Mouse (Mus musculus): Measurements from ENCODE around the gene Rnf141.

The Rnf141 gene

GRCm38 (mm10) chr7:110797722-110798409, 46.4 kb downstream of the Rnf141 start:
- in situ Hi-C loops (cut with MboI, MseI), result no loop called here

GRCm38 (mm10) chr7:110796367-110797051, 47.7 kb downstream of the Rnf141 start:
- in situ Hi-C loops (cut with MboI, MseI), result no loop called here

GRCm38 (mm10) chr7:110794722-110795121, 49.5 kb downstream of the Rnf141 start:
- in situ Hi-C loops (cut with MboI, MseI), result no loop called here

- in situ Hi-C loops (cut with MboI, MseI), result no loop called here
These were observed 51.4 kb downstream of the Rnf141 start for GRCm38 (mm10) chr7:110792834-110793233.

GRCm38 (mm10) chr7:110792201-110792600, 52.1 kb downstream of the Rnf141 start:
- in situ Hi-C loops (cut with MboI, MseI), result no loop called here

- in situ Hi-C loops (cut with MboI, MseI), result no loop called here
These were observed 53.4 kb downstream of the Rnf141 start for GRCm38 (mm10) chr7:110790878-110791277.

GRCm38 (mm10) chr7:110787310-110787709, 56.9 kb downstream of the Rnf141 start:
- in situ Hi-C loops (cut with MboI, MseI), result no loop called here

GRCm38 (mm10) chr7:110785741-110786146, 58.5 kb downstream of the Rnf141 start:
- in situ Hi-C loops (cut with MboI, MseI), result no loop called here

GRCm38 (mm10) chr7:110784965-110785364, 59.3 kb downstream of the Rnf141 start:
- in situ Hi-C loops (cut with MboI, MseI), result no loop called here

- in situ Hi-C loops (cut with MboI, MseI), result no loop called here
These were observed 61.3 kb downstream of the Rnf141 start for GRCm38 (mm10) chr7:110782845-110783478.

- in situ Hi-C loops (cut with MboI, MseI), result no loop called here
These were observed 62.1 kb downstream of the Rnf141 start for GRCm38 (mm10) chr7:110782135-110782534.

- in situ Hi-C loops (cut with MboI, MseI), result no loop called here
These were observed 63.0 kb downstream of the Rnf141 start for GRCm38 (mm10) chr7:110781231-110781711.

- in situ Hi-C loops (cut with MboI, MseI), result no loop called here
These were observed 63.7 kb downstream of the Rnf141 start for GRCm38 (mm10) chr7:110780520-110780919.

- in situ Hi-C loops (cut with MboI, MseI), result no loop called here
These were observed 64.6 kb downstream of the Rnf141 start for GRCm38 (mm10) chr7:110779605-110780111.

GRCm38 (mm10) chr7:110778933-110779332, 65.3 kb downstream of the Rnf141 start:
- in situ Hi-C loops (cut with MboI, MseI), result no loop called here

- in situ Hi-C loops (cut with MboI, MseI), result no loop called here
These were observed 66.9 kb downstream of the Rnf141 start for GRCm38 (mm10) chr7:110777146-110778001.

GRCm38 (mm10) chr7:110774674-110775073, 69.6 kb downstream of the Rnf141 start:
- in situ Hi-C loops (cut with MboI, MseI), result no loop called here

- in situ Hi-C loops (cut with MboI, MseI), result no loop called here
These were observed 70.2 kb downstream of the Rnf141 start for GRCm38 (mm10) chr7:110774077-110774476.

- in situ Hi-C loops (cut with MboI, MseI), result no loop called here
These were observed 70.9 kb downstream of the Rnf141 start for GRCm38 (mm10) chr7:110773204-110774002.

GRCm38 (mm10) chr7:110772343-110772742, 71.9 kb downstream of the Rnf141 start:
- in situ Hi-C loops (cut with MboI, MseI), result no loop called here

GRCm38 (mm10) chr7:110770949-110771348, 73.3 kb downstream of the Rnf141 start:
- in situ Hi-C loops (cut with MboI, MseI), result no loop called here

Data from T-helper 2 cell (primary cell).